Mouse (Mus musculus): ENCODE results near the gene Tram1l1. TPM values are rescaled to one million over a fixed set of nuclear protein-coding genes. Genes with fewer than 3 reads are reported as not detected.
"Not testable (repeated sequence)": the region's sequence is repeated elsewhere in the genome, so short reads cannot be mapped to it uniquely, and the experiment has no call there.

Gene Tram1l1
- 7.8 and 8.3 TPM in 2 replicates for polyA plus RNA-seq (2014; fragmentation: Nextera tagmentation; extraction: Ambion mirVana)

DNA sequence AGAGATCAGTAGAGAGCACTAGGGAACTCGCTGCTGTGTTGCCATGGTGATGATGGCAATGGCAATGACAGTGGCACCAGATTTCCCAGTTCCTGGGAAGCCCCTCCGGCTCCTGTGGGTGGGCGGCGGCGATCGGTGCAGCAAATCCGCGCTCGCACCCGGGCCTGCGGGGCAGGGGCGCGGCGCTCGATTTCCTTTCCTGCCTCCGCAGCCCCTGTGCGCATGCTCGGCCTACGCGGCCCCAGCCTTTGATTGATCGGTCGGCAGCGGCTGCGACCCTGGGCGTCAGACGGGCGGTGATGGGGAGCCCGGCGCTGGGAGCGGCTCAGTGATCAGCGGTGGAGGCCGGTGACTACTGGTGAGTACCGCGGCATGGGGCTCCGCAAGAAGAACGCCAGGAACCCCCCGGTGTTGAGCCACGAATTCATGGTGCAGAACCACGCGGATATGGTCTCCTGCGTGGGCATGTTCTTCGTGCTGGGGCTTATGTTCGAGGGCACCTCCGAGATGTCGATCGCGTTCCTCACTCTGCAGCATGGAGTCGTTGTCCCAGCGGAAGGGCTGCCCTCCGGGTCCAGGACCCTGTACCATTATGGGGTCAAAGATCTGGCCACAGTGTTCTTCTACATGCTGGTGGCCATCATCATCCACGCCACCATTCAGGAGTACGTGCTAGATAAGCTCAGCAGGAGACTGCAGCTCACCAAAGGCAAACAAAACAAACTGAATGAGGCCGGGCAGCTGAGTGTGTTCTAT lies at the start of gene Tram1l1:
Gene Tram1l1 (plus strand): TSS at position 35 of the 756 bp plus-strand sequence.
- DNase-seq (ENCODE audit: low spot score) (peak; percentile 86), ATAC-seq (replicated peaks; ENCODE audit: low FRiP score, low TSS enrichment, low read depth) (peak; percentile 89)
- H3K4me1 ChIP-seq (replicated peaks; ENCODE audit: control insufficient read depth, insufficient read depth, low read length): 0 out of 2 replicates have a peak, but pooled peaks cover 3% of the 10 kb centered on the region
- H3K9me3 ChIP-seq (ENCODE audit: control insufficient read depth, low read length): no peaks in the 10 kb centered on the region
- WGBS: 5% methylated on average over 52 of the region's 53 CpGs
- H3K36me3 ChIP-seq (ENCODE audit: control insufficient read depth, insufficient read depth, low read length): no peaks in the 10 kb centered on the region
- peak within 1 kb of the TSS; percentile 52 for H3K4me3 ChIP-seq (ENCODE audit: low read depth, low read length)
- peak within 1 kb of the TSS; percentile 56 for H3K9ac ChIP-seq (ENCODE audit: low read length)
- H3K4me2 ChIP-seq (ENCODE audit: low read length): peak within 1 kb of the TSS; percentile 79
- H3K27me3 ChIP-seq (replicated peaks; ENCODE audit: control insufficient read depth, insufficient read depth, low read length): no peaks in the 10 kb centered on the region
- no peak within 1 kb of the TSS for H3K27ac ChIP-seq (ENCODE audit: low read depth)

DNA sequence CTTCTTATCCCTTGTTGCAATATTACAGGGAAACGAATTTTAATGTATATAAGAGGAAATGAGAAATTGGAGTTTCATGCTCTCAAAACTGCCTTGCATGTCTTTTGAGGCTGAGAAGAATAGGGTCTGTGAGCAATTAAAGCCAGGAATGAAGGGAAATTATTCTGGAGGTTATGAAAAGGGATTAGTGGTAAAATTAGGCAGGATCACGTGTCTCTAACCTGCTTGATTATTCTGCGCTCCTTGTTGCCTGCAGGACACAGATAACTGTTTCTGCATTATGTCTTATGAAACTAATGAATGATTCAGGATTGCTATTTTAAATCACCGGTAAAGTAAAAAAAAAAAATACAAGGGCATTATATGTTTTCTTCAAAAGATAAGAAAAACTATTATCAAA lies 49.4 kb upstream of the Tram1l1 start:
- DNase-seq (ENCODE audit: low spot score): no peak
- Histone ChIP-seq H3K9me3 (ENCODE audit: control insufficient read depth, low read length) (no peaks in the 10 kb centered on the region), H3K4me2 (ENCODE audit: low read length) (no peak overlapping the region), H3K9ac (ENCODE audit: low read length) (no peak overlapping the region), H3K27ac (ENCODE audit: low read depth) (no peak overlapping the region), H3K36me3 (ENCODE audit: control insufficient read depth, insufficient read depth, low read length) (no peaks in the 10 kb centered on the region), H3K27me3 (replicated peaks; ENCODE audit: control insufficient read depth, insufficient read depth, low read length) (no peaks in the 10 kb centered on the region), H3K4me3 (ENCODE audit: low read depth, low read length) (no peak overlapping the region), H3K4me1 (replicated peaks; ENCODE audit: control insufficient read depth, insufficient read depth, low read length) (no peaks in the 10 kb centered on the region)
- no peak for ATAC-seq (replicated peaks; ENCODE audit: low FRiP score, low TSS enrichment, low read depth)
- WGBS: 80% methylated on average over 4 of the region's 4 CpGs

DNA sequence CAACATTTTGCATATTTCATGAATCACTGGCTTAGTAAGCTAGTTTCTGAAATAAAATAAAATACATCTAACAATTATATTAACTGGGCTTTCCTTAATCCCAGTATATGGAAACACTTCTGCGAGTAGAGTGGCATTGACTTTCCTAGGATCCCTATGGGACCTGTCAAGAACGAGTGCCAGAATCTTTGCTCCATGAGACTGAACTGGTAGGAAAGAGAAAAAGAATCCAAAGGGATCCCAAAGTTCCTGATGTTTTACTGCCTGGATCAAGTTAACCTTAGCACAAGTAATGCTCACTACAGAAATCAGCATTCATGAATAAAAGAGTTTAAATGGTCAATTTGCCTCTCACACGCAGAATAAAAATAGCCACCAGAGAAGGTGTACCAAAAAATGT lies 49.0 kb upstream of the Tram1l1 start:
- H3K4me2 ChIP-seq (ENCODE audit: low read length): no peak overlapping the region
- ATAC-seq (replicated peaks; ENCODE audit: low FRiP score, low TSS enrichment, low read depth): no peak
- no peaks in the 10 kb centered on the region for H3K36me3 ChIP-seq (ENCODE audit: control insufficient read depth, insufficient read depth, low read length)
- no peak overlapping the region for H3K27ac ChIP-seq (ENCODE audit: low read depth)
- H3K4me1 ChIP-seq (replicated peaks; ENCODE audit: control insufficient read depth, insufficient read depth, low read length): no peaks in the 10 kb centered on the region
- H3K27me3 ChIP-seq (replicated peaks; ENCODE audit: control insufficient read depth, insufficient read depth, low read length): no peaks in the 10 kb centered on the region
- no peak overlapping the region for H3K9ac ChIP-seq (ENCODE audit: low read length)
- H3K9me3 ChIP-seq (ENCODE audit: control insufficient read depth, low read length): no peaks in the 10 kb centered on the region
- 80% methylated on average over 3 of the region's 3 CpGs for WGBS
- no peak for DNase-seq (ENCODE audit: low spot score)
- H3K4me3 ChIP-seq (ENCODE audit: low read depth, low read length): no peak overlapping the region

DNA sequence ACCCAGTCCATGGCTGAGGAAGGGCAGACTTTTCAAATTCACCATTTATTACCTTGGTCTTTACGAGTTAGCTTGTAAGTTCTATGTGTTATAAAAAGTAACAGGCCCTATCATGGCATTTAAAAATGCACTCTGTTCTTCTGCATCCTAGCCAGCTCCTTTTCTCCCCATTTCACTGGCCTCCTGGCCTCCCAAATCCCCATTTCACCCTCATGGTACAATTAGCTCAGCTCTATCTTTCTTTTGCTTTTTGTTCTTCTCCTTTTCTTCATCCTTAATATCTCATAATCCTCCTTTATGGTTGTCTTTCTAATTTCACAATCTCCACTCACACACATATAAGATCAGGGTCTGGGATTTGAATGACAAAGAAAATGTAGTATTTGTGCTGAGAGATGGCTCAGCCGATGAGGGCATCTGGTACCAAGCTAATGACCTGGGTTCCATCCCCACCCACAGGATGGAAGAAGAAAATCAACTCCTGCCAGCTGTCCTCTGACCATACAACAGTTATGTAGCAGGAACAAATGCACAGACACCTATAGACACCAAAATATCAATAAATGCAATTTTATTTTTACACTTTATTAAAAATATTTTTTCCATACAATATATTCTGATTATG lies 48.1 kb upstream of the Tram1l1 start:
- 51% methylated on average over 2 of the region's 2 CpGs for WGBS
- ATAC-seq (replicated peaks; ENCODE audit: low FRiP score, low TSS enrichment, low read depth): no peak
- DNase-seq (ENCODE audit: low spot score): no peak

DNA sequence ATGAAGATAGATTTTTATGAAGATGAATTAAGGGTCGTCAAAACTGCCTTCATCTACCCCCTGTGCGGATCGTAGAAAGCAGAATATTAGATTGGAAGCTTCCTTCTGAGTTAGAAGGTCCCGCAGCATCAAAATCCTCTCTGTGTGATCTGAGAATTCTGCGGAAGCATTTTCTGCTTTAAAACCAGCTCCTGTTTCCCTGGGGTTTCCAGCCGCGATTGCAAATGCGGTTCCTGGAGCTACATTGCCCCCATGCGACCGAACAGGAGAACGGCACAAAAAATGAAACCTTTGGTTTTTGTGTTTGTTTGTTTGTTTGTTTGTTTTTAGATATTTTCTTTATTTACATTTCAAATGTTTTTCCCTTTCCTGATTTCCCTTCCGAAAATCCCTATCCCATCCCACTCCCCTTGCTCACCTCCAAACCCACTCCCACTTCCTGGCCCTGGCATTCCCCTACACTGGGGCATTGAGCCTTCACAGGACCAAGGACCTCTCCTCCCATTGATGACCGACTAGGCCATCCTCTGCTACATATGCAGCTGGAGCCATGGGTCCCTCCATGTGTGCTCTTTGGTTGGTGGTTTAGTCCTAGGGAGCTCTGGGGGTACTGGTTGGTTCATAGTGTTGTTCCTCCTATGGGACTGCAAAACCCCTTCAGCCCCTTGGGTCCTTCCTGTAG lies 45.6 kb upstream of the Tram1l1 start:
- not testable (repeated sequence) for H3K4me3 ChIP-seq (ENCODE audit: low read depth, low read length); H3K9me3 ChIP-seq (ENCODE audit: control insufficient read depth, low read length); H3K27me3 ChIP-seq (replicated peaks; ENCODE audit: control insufficient read depth, insufficient read depth, low read length); H3K36me3 ChIP-seq (ENCODE audit: control insufficient read depth, insufficient read depth, low read length); H3K4me1 ChIP-seq (replicated peaks; ENCODE audit: control insufficient read depth, insufficient read depth, low read length); H3K27ac ChIP-seq (ENCODE audit: low read depth); H3K9ac ChIP-seq (ENCODE audit: low read length)
- DNase-seq (ENCODE audit: low spot score) (peak; percentile 65), ATAC-seq (replicated peaks; ENCODE audit: low FRiP score, low TSS enrichment, low read depth) (peak; percentile 47; the same call in 1 of the 2 replicates)
- 13% methylated on average over 13 of the region's 13 CpGs for WGBS
- peak overlapping the region; percentile 29; the same call in 1 of the 2 replicates for H3K4me2 ChIP-seq (ENCODE audit: low read length)

More for the DNA sequence above, 48.1 kb upstream of the Tram1l1 start:
- H3K36me3 ChIP-seq (ENCODE audit: control insufficient read depth, insufficient read depth, low read length): no peaks in the 10 kb centered on the region
- H3K4me3 ChIP-seq (ENCODE audit: low read depth, low read length): no peak overlapping the region
- no peak overlapping the region for H3K27ac ChIP-seq (ENCODE audit: low read depth)
- no peak overlapping the region for H3K9ac ChIP-seq (ENCODE audit: low read length)
- H3K27me3 ChIP-seq (replicated peaks; ENCODE audit: control insufficient read depth, insufficient read depth, low read length): no peaks in the 10 kb centered on the region
- H3K9me3 ChIP-seq (ENCODE audit: control insufficient read depth, low read length): no peaks in the 10 kb centered on the region
- no peak overlapping the region for H3K4me2 ChIP-seq (ENCODE audit: low read length)
- H3K4me1 ChIP-seq (replicated peaks; ENCODE audit: control insufficient read depth, insufficient read depth, low read length): no peaks in the 10 kb centered on the region

DNA sequence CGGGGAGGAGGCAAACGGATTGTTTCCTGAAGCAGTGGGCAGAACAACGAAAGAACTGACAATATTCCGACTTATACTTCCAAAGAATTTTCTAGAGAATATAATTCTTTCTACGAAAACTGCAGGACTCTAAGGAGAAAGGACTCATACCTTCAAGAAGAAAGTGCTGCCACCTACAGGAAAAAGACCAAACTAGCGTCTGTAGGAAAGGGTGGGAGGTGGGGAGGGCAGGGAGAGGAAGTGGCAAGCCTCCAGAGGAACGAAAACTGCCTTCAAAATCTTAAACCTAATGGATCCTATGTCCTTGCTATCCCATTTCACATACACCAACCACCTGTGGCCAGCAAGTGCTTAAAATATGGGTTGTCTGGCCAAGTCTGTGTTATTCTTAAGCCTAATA lies 31.7 kb upstream of the Tram1l1 start:
- not testable (repeated sequence) for H3K4me2 ChIP-seq (ENCODE audit: low read length); H3K27ac ChIP-seq (ENCODE audit: low read depth); DNase-seq (ENCODE audit: low spot score); H3K36me3 ChIP-seq (ENCODE audit: control insufficient read depth, insufficient read depth, low read length); H3K9me3 ChIP-seq (ENCODE audit: control insufficient read depth, low read length); H3K4me3 ChIP-seq (ENCODE audit: low read depth, low read length); ATAC-seq (replicated peaks; ENCODE audit: low FRiP score, low TSS enrichment, low read depth); H3K9ac ChIP-seq (ENCODE audit: low read length); H3K4me1 ChIP-seq (replicated peaks; ENCODE audit: control insufficient read depth, insufficient read depth, low read length); H3K27me3 ChIP-seq (replicated peaks; ENCODE audit: control insufficient read depth, insufficient read depth, low read length)
- 38% methylated on average over 7 of the region's 7 CpGs for WGBS

DNA sequence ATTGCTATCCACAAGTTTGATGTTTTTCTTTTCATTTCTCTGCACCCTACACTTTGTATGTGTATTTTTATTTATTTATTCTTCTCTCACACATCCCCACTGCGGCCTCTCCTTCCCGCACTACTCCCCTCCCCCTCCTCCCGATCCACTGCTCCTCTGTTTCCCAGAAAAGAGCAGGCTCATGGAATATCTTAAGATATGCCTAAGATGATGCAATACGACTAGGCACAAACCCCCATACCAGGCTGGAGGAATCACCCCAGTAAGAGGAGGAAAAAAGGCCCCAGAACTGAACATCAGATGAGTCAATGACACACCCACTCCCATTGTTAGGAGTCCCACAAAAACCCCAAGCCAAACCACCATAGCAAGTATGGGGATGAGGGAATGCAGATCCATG lies 1.4 kb upstream of the Tram1l1 start:
- Histone ChIP-seq H3K9me3 (ENCODE audit: control insufficient read depth, low read length) (no peaks in the 10 kb centered on the region), H3K36me3 (ENCODE audit: control insufficient read depth, insufficient read depth, low read length) (no peaks in the 10 kb centered on the region), H3K9ac (ENCODE audit: low read length) (no peak overlapping the region), H3K4me3 (ENCODE audit: low read depth, low read length) (no peak overlapping the region), H3K4me1 (replicated peaks; ENCODE audit: control insufficient read depth, insufficient read depth, low read length) (0 out of 2 replicates have a peak, but pooled peaks cover 3% of the 10 kb centered on the region), H3K27ac (ENCODE audit: low read depth) (no peak overlapping the region), H3K4me2 (ENCODE audit: low read length) (no peak overlapping the region), H3K27me3 (replicated peaks; ENCODE audit: control insufficient read depth, insufficient read depth, low read length) (no peaks in the 10 kb centered on the region)
- no peak for DNase-seq (ENCODE audit: low spot score)
- ATAC-seq (replicated peaks; ENCODE audit: low FRiP score, low TSS enrichment, low read depth): no peak
- WGBS: 77% methylated on average over 4 of the region's 4 CpGs

DNA sequence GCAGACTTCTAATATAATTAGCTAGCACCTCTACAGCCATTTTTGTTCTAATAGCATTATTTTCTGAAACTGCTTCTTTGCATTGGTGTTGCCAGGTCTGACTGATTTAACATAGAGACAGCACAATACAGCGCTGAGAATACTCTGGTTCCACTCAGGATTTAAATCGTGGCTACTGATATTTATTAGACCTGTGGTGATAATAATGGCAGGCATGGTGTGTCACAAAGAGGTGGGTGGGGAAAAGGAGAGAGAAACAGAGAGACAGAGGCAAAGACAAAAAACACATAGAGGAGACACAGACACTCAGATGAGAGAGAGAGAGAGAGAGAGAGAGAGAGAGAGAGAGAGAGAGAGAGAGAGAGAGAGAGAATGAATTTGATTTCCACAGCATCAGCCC lies 257 bp upstream of the Tram1l1 start:
- ATAC-seq (replicated peaks; ENCODE audit: low FRiP score, low TSS enrichment, low read depth): 0 out of 2 replicates have a peak, but pooled peaks have one; percentile 41
- H3K27ac ChIP-seq (ENCODE audit: low read depth): no peak overlapping the region

More for the DNA sequence above, 257 bp upstream of the Tram1l1 start:
- H3K9me3 ChIP-seq (ENCODE audit: control insufficient read depth, low read length): no peaks in the 10 kb centered on the region
- WGBS: 13% methylated on average over 2 of the region's 2 CpGs
- H3K27me3 ChIP-seq (replicated peaks; ENCODE audit: control insufficient read depth, insufficient read depth, low read length): no peaks in the 10 kb centered on the region
- peak overlapping the region; percentile 56 for H3K9ac ChIP-seq (ENCODE audit: low read length)
- peak overlapping the region; percentile 52 for H3K4me3 ChIP-seq (ENCODE audit: low read depth, low read length)
- 0 out of 2 replicates have a peak, but pooled peaks cover 3% of the 10 kb centered on the region for H3K4me1 ChIP-seq (replicated peaks; ENCODE audit: control insufficient read depth, insufficient read depth, low read length)
- DNase-seq (ENCODE audit: low spot score): no peak
- H3K36me3 ChIP-seq (ENCODE audit: control insufficient read depth, insufficient read depth, low read length): no peaks in the 10 kb centered on the region
- H3K4me2 ChIP-seq (ENCODE audit: low read length): peak overlapping the region; percentile 79

Measured in intestine, embryonic 14.5 days (tissue).